ENCODE assay signal across 9 mouse cellular contexts in genomic region chr13:37666207-37667003, GRCm38 (mm10).
DNase-seq lines count a peak whose midpoint lies in the region; ATAC-seq and TF ChIP-seq lines count a peak whose summit lies in the region.
"Had no signal": no experiment of that assay in that cellular context is flagged by ENCODE, and none has a peak within 500 bp of the region (broad histone marks: within the 10 kb centered on the region; RNA-seq: fewer than 3 reads in every experiment).

No protein-coding gene starts in this region.

- peak; percentile 57 for DNase-seq in gastrocnemius, postnatal 14 days
- DNase-seq in gastrocnemius, adult 18-20 months (ENCODE audit: low spot score), result no peak
- DNase-seq in urinary bladder, postnatal 25 days (ENCODE audit: low spot score), result peak; percentile 41
- no peak for DNase-seq in urinary bladder, adult 2 months (ENCODE audit: low spot score)
- peak; percentile 79 for DNase-seq in liver, postnatal 0 days
- no peak for DNase-seq in left cerebral cortex, adult 9 months (ENCODE audit: low spot score in 2 of 2)
- DNase-seq in cerebellum, adult 8-10 months, result no peak

- intact Hi-C loops in gastrocnemius, postnatal 14 days (cut with DNase I; ENCODE audit: low total_unique reads), result no loop called here

- peak; percentile 93 for ATAC-seq in liver, postnatal 0 days
- ATAC-seq in forebrain, embryonic 13.5 days, result no peak

- H3K4me3 ChIP-seq in liver, postnatal 0 days (ENCODE audit: low read depth, low read length), result peak overlapping the region; percentile 38
- no peak overlapping the region for H3K4me3 ChIP-seq in forebrain, embryonic 13.5 days
- H3K4me3 ChIP-seq: neural tube, embryonic 12.5 days had no signal

- peak overlapping the region; percentile 63 for H3K9ac ChIP-seq in liver, postnatal 0 days (replicated peaks)
- H3K9ac ChIP-seq in forebrain, embryonic 13.5 days, result no peak overlapping the region
- H3K9ac ChIP-seq: neural tube, embryonic 12.5 days had no signal

- TF ChIP-seq CTCF in liver, postnatal 0 days (IDR thresholded peaks at IDR 0.05; ENCODE audit: low read depth), result no peak

- TF ChIP-seq EP300 in liver, postnatal 0 days (IDR thresholded peaks at IDR 0.05; ENCODE audit: low read depth), result peak; percentile 57; the same call in 1 of the 2 replicates

- no peaks in the 10 kb centered on the region for H3K9me3 ChIP-seq in liver, postnatal 0 days (ENCODE audit: low read length)
- H3K9me3 ChIP-seq in forebrain, embryonic 13.5 days (replicated peaks), result no peaks in the 10 kb centered on the region
- H3K9me3 ChIP-seq: neural tube, embryonic 12.5 days had no signal

- 18% methylated on average over 22 of the region's 22 CpGs for WGBS in liver, postnatal 0 days (ENCODE audit: insufficient replicate concordance)
- 87% methylated on average over 22 of the region's 22 CpGs for WGBS in forebrain, embryonic 13.5 days

- H3K4me2 ChIP-seq in liver, postnatal 0 days (ENCODE audit: low read depth, low read length), result peak overlapping the region; percentile 67
- no peak overlapping the region for H3K4me2 ChIP-seq in forebrain, embryonic 13.5 days
- H3K4me2 ChIP-seq: neural tube, embryonic 12.5 days had no signal

- no peaks in the 10 kb centered on the region for H3K27me3 ChIP-seq in liver, postnatal 0 days (ENCODE audit: insufficient read depth, low read length)
- H3K27me3 ChIP-seq in forebrain, embryonic 13.5 days, result no peaks in the 10 kb centered on the region
- H3K27me3 ChIP-seq: neural tube, embryonic 12.5 days had no signal

- H3K27ac ChIP-seq in liver, postnatal 0 days (ENCODE audit: low read depth), result peak overlapping the region; percentile 92
- no peak overlapping the region for H3K27ac ChIP-seq in forebrain, embryonic 13.5 days
- H3K27ac ChIP-seq: neural tube, embryonic 12.5 days had no signal

- no peaks in the 10 kb centered on the region for H3K36me3 ChIP-seq in liver, postnatal 0 days (replicated peaks; ENCODE audit: insufficient read depth, low read length)
- no peaks in the 10 kb centered on the region for H3K36me3 ChIP-seq in forebrain, embryonic 13.5 days (ENCODE audit: poor library complexity, severe bottlenecking)
- H3K36me3 ChIP-seq: neural tube, embryonic 12.5 days had no signal

- H3K4me1 ChIP-seq in liver, postnatal 0 days (ENCODE audit: insufficient read depth), result peaks cover 25% of the 10 kb centered on the region
- H3K4me1 ChIP-seq in forebrain, embryonic 13.5 days, result no peaks in the 10 kb centered on the region
- H3K4me1 ChIP-seq: neural tube, embryonic 12.5 days had no signal

Comparison
In these comparisons a context has a peak if more than half of its experiments do, and no peak if none do; other contexts are left out.
1. DNase-seq: peak in gastrocnemius, postnatal 14 days (single experiment), urinary bladder, postnatal 25 days (single experiment) and liver, postnatal 0 days (single experiment); none in gastrocnemius, adult 18-20 months (single experiment), urinary bladder, adult 2 months (single experiment), left cerebral cortex, adult 9 months (0 of 2) and cerebellum, adult 8-10 months (single experiment).